Mouse (Mus musculus): ENCODE results near the gene Sspn.

The Sspn gene

DNA sequence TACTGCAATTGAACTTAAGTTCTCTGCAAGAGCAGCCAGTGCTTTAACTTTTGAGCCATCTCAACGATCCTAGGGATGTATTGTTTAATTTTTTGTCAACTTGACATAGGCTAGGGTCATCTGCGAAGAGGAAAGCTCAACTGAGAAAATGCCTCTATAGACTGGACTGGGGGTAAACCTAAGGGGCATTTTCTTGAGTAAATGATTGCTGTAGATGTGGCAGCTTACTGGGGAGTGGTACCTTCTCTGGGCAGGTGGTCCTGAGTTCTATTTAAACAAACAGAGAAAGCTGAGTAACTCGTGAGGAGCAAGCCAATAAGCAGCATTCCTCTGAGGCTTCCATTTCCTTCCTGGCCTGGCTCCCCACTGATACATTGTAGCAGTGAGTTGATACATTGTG is at the start of gene Sspn:
Gene Sspn (plus strand): TSS at position 301 of the 400 bp plus-strand sequence.
- CTCF ChIA-PET: no interaction called here

DNA sequence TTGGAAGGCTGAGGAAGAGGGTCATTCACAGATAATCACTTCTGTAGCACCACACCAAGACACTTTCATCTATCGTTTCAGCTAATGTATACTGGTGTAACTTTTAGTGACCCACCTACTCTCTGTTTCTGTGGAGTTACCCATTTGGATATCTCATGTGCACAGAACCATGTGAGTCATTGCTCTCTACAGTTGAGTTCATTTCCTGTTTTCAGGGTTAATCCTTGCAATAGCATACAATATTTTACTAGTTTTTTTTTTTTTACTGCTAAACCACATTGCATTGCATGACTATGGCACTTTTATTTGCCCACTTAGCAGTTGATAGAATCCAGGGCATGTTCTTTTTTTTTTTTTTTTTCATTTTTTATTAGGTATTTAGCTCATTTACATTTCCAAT is 48.4 kb upstream of the Sspn start:
- CTCF ChIA-PET: interaction anchor here (0.6 kb wide), 1 partner anchor 424 kb away, joined by 3 read pairs; no protein-coding TSS in a partner anchor

GRCm38 (mm10) chr6:145883668-145884067 is 47.8 kb upstream of the Sspn start:
- CTCF ChIA-PET: no interaction called here

DNA sequence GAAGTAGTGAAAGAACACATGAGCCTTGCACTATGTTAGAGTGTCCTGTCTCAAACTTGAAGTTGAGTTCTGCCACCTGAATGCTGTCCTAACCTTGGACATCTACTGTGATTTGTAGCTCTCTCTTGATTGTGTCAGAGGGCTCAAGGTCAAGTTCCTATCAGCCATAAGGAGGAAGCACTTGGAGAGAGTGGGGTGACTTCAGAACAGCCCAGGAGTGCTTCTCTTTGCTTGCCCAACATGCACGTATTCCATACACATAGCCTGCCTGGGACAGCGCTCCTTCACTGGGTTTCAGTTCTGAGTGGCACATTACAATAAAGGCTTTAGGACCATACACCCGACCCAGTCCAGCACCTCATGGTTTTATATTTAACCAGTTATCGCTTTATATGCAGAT is 46.4 kb upstream of the Sspn start:
- CTCF ChIA-PET: no interaction called here

GRCm38 (mm10) chr6:145886277-145886676 is 45.2 kb upstream of the Sspn start:
- CTCF ChIA-PET: no interaction called here

- CTCF ChIA-PET: no interaction called here
Measured at GRCm38 (mm10) chr6:145887719-145888118, 43.7 kb upstream of the Sspn start.

DNA sequence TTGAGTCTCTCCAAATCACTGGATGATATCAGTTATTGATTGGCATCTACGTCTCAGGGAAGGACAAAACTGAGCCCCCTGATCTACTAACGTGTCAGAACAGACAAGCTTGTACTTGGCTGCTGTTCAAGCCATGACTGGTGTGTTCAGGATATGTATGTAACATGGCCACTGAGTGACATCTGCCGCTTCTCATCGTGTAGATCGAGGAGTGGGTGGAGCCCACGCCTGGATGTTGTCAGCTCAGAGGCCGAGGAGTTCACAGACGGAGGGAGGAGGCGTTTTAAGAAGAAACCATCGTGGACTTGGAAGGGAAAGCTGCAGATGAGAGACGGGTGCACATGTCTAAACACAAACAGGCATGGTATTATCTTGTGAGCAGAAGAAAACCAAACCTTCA is 39.5 kb upstream of the Sspn start:
- CTCF ChIA-PET: no interaction called here

DNA sequence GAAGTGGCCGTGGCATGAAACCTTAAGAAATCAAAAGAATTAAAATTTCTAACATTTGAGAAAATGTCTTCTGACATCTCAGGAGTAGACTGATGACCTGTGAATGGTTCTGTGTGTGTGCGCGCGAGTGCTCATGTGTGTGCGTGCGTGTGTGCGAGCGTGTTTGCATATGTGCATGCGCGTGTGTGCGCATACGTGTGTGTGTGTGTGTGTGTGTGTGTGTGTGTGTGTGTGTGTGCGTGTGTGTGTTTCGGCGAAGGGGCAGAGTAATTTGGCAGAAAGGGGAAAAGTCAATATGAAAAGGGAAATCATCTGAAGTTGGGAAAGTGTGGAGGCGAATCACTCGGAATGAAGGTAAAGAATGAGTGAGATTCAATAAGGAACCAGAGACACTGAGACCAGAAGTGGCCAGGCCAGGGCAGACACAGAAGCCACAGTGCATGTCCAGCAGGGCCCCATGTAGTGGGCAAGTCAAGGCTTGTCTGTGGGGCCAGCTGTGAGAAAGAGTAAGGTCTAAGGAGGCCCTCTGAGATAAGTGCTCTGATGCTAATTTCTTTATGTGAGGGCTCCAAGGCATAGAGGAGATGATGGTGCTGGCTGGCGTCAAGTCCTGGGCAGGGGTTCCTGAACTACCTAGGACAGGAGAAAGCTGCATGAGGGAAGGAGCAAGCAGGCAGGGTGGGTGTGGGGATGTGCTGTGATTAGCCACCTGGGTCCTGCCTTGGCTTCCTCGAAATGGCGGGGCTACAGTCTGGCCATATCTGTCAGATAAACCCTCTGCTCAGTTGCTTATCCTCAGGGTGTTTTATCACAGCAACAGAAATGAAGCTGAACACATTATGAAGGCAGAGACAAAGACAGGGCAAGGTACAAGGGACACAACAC is 38.8 kb upstream of the Sspn start:
- CTCF ChIA-PET: no interaction called here

GRCm38 (mm10) chr6:145893366-145894021 is 37.9 kb upstream of the Sspn start:
- CTCF ChIA-PET: interaction anchor here (0.7 kb wide), 1 partner anchor 10 kb away, joined by 7 read pairs; no protein-coding TSS in a partner anchor

GRCm38 (mm10) chr6:145894669-145895342 is 36.6 kb upstream of the Sspn start:
- CTCF ChIA-PET: interaction anchor here (0.5 kb wide), 1 partner anchor 105 kb away, joined by 3 read pairs; no protein-coding TSS in a partner anchor

DNA sequence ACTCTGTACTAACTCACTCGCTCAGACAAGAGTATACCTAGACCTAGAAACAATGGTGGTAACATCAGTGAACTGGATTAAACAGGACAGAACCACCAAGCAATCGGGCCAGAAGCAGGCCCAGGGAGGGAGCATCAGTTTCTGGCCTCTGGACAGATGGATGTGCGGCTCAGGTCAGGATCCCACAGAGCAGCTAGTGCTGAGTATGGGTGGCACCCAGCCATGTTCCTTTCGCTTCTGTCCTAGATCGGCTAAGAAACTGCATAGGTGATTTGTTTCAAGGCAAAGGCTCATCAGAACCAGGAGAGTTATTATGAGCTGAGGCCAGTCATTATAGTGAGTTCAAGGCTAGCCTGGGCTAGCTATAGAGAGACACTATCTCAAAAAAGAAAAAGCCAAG is 27.3 kb upstream of the Sspn start:
- CTCF ChIA-PET: no interaction called here

- CTCF ChIA-PET: no interaction called here
Measured at GRCm38 (mm10) chr6:145904616-145905015, 26.8 kb upstream of the Sspn start.

DNA sequence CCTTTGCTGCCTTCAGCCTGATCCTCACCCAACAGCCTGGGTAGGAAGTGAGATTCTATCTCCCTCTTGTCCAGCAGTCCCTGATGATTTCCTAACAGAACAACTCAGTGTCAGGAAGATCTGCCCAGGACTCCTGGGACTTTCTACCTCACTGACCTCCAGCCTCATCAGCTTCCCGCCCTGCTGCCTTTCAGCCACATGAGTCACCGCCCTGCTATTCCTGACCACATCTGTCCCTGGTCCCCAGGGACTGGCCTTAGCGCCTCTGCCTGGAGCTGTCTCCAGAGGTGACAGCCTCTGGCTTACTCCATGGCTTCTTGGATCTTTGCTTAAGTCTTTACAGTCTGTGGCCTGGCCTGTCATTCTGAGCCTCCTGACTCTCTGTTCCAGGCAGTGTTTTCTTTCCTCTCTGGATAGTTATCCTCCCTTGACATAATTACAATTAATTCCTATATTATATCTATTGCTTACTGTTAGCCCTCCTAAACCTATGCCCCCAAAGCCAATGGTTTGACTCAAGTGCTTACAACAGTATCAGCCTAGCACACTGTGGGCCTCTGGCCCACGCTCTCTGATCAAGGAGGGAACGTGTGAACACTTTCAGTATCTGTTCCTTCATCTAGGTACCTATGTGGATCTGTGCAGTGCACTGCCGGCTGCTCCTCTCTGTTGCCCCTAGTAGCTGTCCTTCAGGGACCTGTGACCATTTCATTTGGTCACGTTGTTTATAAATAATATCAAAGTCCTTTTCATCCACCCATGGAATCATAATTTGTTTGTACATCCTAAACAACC is 25.1 kb upstream of the Sspn start:
- CTCF ChIA-PET: interaction anchor here (0.7 kb wide), 1 partner anchor 53 kb away, joined by 7 read pairs; no protein-coding TSS in a partner anchor

DNA sequence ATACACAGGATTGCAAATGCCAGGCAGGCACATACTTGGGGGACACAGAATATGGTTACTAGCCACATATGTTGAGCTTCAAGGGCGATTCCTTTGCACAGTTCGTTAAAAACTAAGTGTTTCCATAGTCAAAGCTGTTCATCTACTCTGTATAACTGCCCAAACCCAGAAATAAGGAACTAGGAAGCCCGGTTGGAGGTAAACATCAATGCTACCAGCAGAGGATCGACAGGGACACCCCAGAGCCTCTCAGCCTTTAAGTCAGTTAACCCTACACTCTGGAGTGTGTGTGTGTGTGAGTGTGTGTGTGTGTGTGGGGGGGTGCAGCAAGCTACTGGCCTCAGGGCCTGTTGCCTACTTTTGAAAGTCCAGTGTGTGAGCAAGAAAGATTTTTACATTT is 21.5 kb upstream of the Sspn start:
- CTCF ChIA-PET: no interaction called here

DNA sequence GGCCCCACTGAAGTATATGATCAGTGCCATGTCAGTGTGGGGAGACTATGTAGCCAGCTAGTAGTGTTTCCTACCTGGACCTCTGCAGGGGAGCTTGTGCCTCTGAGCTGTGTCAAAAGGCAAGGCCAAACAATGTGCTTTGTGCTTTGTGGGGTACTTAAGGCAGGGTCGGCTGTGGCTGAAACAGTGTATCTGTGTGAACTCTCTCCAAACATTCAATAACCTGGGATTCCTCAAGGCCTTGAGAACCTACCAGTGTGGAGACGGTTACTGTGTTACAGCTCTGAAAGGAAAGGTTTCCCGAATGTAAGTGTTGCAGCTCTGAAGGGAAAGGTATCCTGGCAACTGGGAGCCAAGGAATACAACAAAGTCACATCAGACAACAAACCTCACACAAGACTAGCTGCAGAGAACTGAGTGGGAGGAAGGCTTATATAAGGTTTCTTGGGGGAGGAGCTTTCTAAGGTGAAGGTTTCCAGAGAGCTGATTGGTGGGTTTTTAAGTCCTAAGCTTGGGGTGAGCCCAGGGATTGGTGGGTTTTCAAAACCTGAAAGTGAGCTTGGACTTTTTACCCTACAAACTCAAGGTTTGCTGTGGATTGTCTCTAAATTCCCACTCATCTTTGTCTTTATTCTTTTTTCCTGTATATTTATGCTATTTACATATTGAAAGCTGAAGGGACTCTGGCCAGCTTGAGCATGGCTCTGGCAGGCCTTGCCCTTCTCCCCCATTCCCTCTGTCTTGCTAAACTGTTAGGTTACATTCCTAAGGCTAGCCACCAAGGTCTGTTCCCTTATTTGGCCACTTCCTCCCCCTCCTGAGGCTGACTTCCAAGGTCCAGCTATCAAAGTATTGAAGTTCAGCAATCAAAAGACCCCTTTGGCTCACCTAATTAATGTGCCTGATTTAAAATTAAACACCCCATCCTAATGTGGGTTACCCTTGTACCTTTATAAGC is 20.7 kb upstream of the Sspn start:
- CTCF ChIA-PET: interaction anchor here (0.9 to 1.0 kb wide), 2 partner anchors 44 to 63 kb away, joined by 3 to 4 read pairs; no protein-coding TSS in a partner anchor

DNA sequence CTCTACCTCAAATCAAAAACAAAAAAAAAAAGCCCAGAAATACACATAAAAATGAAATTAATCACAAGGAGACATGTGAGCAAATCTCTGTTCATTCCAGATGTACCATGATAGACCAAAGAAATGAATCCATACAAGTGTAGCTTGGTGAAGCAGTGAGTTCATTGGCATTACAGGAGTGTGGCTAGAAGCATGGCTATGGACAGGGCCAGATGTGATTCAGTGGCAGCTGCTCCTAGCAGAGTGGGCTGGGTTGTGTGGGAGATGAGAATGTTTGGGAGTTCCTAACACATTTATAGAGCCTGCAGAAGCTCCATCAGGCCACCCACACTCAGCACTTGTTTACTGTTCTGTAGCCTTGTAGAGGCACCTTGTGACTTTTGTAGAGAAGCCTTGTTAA is 19.2 kb upstream of the Sspn start:
- CTCF ChIA-PET: no interaction called here

- CTCF ChIA-PET: no interaction called here
Measured at GRCm38 (mm10) chr6:145915435-145915834, 16.0 kb upstream of the Sspn start.

- CTCF ChIA-PET: no interaction called here
Measured at GRCm38 (mm10) chr6:145916401-145916800, 15.0 kb upstream of the Sspn start.

DNA sequence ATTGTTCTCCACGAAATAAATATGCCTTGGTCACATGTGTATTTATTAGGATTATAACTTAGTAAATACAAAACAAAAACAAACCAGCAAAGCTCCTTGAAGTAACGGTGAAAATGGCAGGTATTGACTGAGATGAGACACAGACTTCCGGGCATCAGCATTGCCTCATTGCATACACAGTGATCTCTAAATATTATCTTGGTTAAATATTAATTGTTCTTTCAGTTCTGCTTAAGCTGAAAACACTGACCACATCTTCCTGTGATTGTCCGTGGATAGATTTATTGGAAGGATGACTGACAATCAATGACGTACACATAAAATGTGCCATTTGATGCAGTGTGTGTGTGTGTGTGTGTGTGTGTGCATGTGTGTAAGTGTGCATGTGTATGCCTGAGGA is 13.2 kb upstream of the Sspn start:
- CTCF ChIA-PET: no interaction called here

- CTCF ChIA-PET: interaction anchor here (0.6 kb wide), 1 partner anchor 199 kb away, joined by 3 read pairs; no protein-coding TSS in a partner anchor
Measured at GRCm38 (mm10) chr6:145923594-145923993, 7.8 kb upstream of the Sspn start.
